Mouse (Mus musculus): ENCODE measurements at regions not wholly inside any gene's neighbourhood (a gene's known extent, or its start where the extent isn't known, plus 50 kb on each side); places are given as distances from the start of the nearest gene placed in this dataset.

DNA sequence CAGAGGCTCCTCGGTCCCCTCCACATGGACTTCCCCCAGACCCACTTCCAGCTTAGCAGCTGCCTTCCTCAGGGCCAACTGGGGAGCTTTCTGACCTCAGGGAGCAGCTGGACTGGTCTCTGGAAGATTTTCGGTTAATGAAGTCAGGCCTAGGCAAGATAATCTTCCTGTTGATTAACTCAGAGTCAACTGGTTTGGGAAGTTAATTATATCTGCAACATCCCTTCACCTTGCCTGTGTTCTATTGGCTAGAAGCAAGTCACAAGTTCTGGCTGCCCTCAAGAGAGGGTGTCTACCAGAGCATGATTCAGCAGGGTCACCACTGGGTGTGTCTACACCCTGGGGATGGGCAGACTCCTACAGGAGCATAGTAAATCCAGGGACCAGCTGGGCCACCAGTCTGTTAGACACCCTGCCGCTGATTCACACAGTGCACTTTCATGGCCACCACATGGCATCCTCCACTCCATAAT, 53.9 kb upstream of the Maml3 start:
- Histone ChIP-seq H3K27ac (no peak overlapping the region), H3K9me3 (replicated peaks) (no peaks in the 10 kb centered on the region; the same call in 1 of the 2 replicates), H3K4me1 (peaks cover 10% of the 10 kb centered on the region), H3K36me3 (no peaks in the 10 kb centered on the region), H3K4me3 (no peak overlapping the region), H3K27me3 (ENCODE audit: low read depth, poor library complexity, severe bottlenecking) (no peaks in the 10 kb centered on the region)
- no peak for DNase-seq (ENCODE audit: low spot score)
- 87% methylated on average over 3 of the region's 3 CpGs for WGBS

DNA sequence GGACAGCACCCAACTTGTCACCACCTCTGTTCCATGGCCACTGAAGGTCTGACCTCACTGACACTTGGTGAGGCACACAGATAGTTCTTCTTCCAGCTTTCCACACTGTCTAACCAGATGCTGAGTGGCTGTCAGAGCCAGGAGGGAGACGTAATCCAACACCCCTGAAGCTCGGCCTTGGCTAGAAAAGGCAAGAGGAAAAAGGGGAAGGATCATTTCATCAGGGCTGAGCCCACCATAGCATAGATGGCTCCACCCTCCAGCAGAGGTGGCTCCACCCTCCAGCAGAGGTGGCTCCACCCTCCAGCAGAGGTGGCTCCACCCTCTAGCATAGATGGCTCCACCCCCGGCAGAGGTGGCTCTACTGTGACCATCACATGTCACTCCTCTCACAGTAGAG, 56.8 kb upstream of the Maml3 start:
- Histone ChIP-seq H3K4me3 (no peak overlapping the region), H3K36me3 (no peaks in the 10 kb centered on the region), H3K4me1 (peaks cover 17% of the 10 kb centered on the region), H3K27ac (no peak overlapping the region), H3K27me3 (ENCODE audit: low read depth, poor library complexity, severe bottlenecking) (no peaks in the 10 kb centered on the region), H3K9me3 (replicated peaks) (no peaks in the 10 kb centered on the region)
- 50% methylated on average over 3 of the region's 3 CpGs for WGBS
- DNase-seq (ENCODE audit: low spot score): no peak

DNA sequence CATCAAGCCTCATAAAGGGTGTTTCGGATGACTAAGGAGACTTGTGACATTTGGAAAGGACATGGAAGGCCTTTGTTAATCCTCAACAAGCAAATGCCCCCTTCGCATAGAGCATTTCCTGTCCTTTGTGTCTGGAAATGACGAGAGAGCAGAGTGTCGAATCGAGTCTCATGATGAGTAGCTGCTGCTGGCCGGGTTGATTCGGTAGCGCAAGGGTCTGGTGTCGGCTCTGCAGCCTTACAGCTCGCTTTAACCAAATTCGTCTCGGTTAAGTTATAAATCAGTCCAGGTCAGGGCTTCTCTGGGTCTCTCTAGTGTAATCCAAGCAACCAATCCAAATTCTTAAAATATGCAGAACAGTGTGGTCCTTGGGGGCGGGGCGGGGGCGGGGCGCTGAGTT, 59.1 kb upstream of the Maml3 start:
- Histone ChIP-seq H3K36me3 (no peaks in the 10 kb centered on the region), H3K27me3 (ENCODE audit: low read depth, poor library complexity, severe bottlenecking) (no peaks in the 10 kb centered on the region), H3K4me3 (no peak overlapping the region), H3K9me3 (replicated peaks) (no peaks in the 10 kb centered on the region), H3K4me1 (peaks cover 32% of the 10 kb centered on the region), H3K27ac (peak overlapping the region; percentile 43; the same call in 1 of the 2 replicates)
- 69% methylated on average over 16 of the region's 16 CpGs for WGBS
- no peak for DNase-seq (ENCODE audit: low spot score)

DNA sequence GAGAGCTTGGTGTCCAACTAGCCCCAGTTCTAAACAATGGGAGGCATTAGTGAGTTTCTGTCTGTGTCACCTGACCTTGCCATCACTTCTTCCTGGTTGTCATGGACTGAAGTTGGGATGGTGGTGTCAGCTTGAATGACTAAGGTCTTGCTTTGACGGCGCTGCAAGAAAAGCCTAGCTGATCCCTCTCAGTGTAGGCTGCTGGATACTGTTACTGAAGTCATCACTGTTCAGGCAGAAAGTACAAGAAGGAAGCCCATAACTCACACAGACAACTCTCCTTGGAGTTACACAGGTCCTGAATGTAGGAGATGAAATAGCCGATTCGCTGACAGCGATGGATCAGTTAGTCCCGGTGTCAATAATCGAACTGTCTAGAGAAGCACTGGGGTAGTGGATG, 62.5 kb upstream of the Maml3 start:
- 94% methylated on average over 7 of the region's 7 CpGs for WGBS
- Histone ChIP-seq H3K9me3 (replicated peaks) (no peaks in the 10 kb centered on the region), H3K4me1 (peaks cover 37% of the 10 kb centered on the region)

DNA sequence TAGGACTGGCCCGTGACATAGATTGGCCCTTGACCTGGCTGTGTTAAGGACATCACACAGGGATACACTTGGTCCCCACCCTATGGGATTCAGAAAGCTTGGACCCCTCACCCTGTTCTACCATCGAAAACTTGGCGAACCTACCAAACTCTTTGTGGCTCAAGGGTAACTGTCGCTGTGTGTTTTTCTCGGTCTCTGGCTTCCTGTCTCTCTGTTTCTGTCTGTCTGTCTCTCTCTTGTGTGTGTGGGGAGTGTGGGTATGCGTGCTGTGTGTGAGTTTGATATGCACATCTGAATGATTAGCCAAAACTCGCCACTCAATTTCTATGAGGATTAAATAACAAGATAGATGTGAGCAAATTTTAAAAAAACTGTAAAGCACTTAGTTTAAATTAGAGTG, 66.0 kb upstream of the Maml3 start:
- Histone ChIP-seq H3K36me3 (no peaks in the 10 kb centered on the region), H3K4me1 (peaks cover 34% of the 10 kb centered on the region), H3K4me3 (no peak overlapping the region), H3K9me3 (replicated peaks) (no peaks in the 10 kb centered on the region), H3K27ac (no peak overlapping the region), H3K27me3 (ENCODE audit: low read depth, poor library complexity, severe bottlenecking) (no peaks in the 10 kb centered on the region)
- DNase-seq (ENCODE audit: low spot score): no peak
- whole genome bisulfite sequencing: 93% methylated on average over 7 of the region's 7 CpGs

More for the DNA sequence above, 62.5 kb upstream of the Maml3 start:
- no peaks in the 10 kb centered on the region for H3K36me3 ChIP-seq
- no peak overlapping the region for H3K27ac ChIP-seq
- H3K27me3 ChIP-seq (ENCODE audit: low read depth, poor library complexity, severe bottlenecking): no peaks in the 10 kb centered on the region
- no peak for DNase-seq (ENCODE audit: low spot score)
- no peak overlapping the region for H3K4me3 ChIP-seq

DNA sequence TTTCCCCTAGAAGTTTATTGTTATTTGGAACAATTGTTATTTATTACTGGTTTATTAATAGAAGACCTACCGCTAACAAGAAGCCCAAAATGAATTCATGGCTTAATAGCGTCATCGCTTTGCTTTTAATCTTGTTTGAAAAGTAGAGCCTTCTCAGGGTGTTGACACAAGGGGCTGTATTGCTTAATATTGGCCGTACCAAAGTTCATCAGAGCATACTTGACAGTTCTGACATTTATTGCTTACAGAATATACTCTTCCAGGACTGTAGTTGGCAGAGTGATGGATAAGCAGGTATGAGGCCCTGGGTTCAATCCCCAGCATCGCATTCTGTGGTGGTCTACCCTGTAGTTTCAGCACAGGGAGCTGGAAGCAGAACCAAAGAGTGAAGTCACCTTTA, 66.4 kb upstream of the Maml3 start:
- H3K27me3 ChIP-seq (ENCODE audit: low read depth, poor library complexity, severe bottlenecking): no peaks in the 10 kb centered on the region
- H3K4me3 ChIP-seq: no peak overlapping the region
- no peak overlapping the region for H3K27ac ChIP-seq
- peaks cover 34% of the 10 kb centered on the region for H3K4me1 ChIP-seq
- DNase-seq (ENCODE audit: low spot score): no peak
- no peaks in the 10 kb centered on the region for H3K9me3 ChIP-seq (replicated peaks)
- H3K36me3 ChIP-seq: no peaks in the 10 kb centered on the region
- WGBS: 91% methylated on average over 5 of the region's 5 CpGs

DNA sequence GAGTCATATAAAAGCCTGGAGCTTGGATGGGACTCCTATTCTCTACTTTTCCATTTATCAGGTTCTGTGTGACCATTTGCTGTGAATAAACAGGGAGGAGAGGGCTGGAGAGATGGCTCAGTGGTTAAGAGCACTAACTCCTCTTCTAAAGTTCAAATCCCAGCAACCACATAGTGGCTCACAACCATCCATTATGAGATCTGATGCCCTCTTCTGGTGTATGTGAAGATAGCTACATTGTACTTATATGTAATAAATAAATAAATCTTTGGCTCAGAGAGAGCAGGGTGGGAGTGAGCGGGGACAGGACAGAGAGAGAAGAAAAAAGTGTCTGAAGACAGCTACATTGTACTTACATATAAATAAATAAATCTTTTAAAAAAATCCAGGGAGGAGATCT, 68.6 kb upstream of the Maml3 start:
- Histone ChIP-seq H3K36me3 (no peaks in the 10 kb centered on the region), H3K27ac (no peak overlapping the region)
- 89% methylated on average over 1 of the region's 1 CpGs for WGBS

DNA sequence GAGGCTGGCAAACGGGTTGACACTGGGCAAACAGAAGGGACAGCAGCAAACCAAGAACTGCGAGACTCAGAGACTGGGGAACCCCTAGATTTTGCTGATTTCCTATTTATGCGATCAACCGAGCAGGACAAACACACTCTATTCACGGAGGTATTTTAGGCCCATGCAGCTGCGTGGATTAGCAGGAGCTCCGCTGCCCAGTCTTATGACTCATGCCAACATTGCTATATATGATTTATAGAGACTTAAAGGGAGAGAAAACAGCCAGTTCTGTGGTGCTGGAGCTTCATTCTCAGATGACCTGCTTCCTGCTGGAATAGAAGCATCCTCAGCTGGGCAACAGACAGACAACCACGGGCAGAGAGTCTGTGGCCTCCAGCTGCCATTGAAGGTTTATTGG, 71.2 kb upstream of the Maml3 start:
- H3K36me3 ChIP-seq: no peaks in the 10 kb centered on the region
- H3K4me1 ChIP-seq: peaks cover 46% of the 10 kb centered on the region
- no peaks in the 10 kb centered on the region for H3K9me3 ChIP-seq (replicated peaks)
- no peak overlapping the region for H3K27ac ChIP-seq
- no peaks in the 10 kb centered on the region for H3K27me3 ChIP-seq (ENCODE audit: low read depth, poor library complexity, severe bottlenecking)
- DNase-seq (ENCODE audit: low spot score): no peak
- no peak overlapping the region for H3K4me3 ChIP-seq
- 85% methylated on average over 8 of the region's 8 CpGs for WGBS

More for the DNA sequence above, 68.6 kb upstream of the Maml3 start:
- no peaks in the 10 kb centered on the region for H3K9me3 ChIP-seq (replicated peaks)
- no peak for DNase-seq (ENCODE audit: low spot score)
- H3K4me3 ChIP-seq: no peak overlapping the region
- H3K4me1 ChIP-seq: peaks cover 29% of the 10 kb centered on the region
- no peaks in the 10 kb centered on the region for H3K27me3 ChIP-seq (ENCODE audit: low read depth, poor library complexity, severe bottlenecking)

DNA sequence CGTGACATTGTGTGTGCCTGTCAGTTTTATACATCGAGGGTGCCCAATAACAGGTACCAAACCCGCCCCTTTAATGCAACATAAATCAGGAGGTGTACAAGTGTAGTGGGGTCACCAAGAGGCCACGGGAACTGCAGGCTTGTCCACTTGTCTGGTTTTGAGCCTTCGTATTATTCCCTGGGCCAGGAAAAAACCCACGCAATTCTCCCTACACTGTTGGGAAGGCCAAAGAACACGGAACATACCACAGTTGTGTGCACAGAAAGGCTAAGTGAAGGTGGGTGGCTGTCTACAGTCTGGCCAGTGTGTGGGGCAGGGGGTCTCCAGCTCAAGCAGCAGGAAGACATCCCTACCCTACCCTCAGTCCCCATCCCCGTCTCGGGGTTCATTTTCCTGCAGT, 74.0 kb upstream of the Maml3 start:
- Histone ChIP-seq H3K4me3 (peak overlapping the region; percentile 37; the same call in 1 of the 2 replicates), H3K27ac (peak overlapping the region; percentile 96), H3K27me3 (ENCODE audit: low read depth, poor library complexity, severe bottlenecking) (no peaks in the 10 kb centered on the region), H3K9me3 (replicated peaks) (no peaks in the 10 kb centered on the region), H3K36me3 (no peaks in the 10 kb centered on the region), H3K4me1 (peaks cover 49% of the 10 kb centered on the region)
- 43% methylated on average over 9 of the region's 9 CpGs for WGBS
- DNase-seq (ENCODE audit: low spot score): peak; percentile 54

DNA sequence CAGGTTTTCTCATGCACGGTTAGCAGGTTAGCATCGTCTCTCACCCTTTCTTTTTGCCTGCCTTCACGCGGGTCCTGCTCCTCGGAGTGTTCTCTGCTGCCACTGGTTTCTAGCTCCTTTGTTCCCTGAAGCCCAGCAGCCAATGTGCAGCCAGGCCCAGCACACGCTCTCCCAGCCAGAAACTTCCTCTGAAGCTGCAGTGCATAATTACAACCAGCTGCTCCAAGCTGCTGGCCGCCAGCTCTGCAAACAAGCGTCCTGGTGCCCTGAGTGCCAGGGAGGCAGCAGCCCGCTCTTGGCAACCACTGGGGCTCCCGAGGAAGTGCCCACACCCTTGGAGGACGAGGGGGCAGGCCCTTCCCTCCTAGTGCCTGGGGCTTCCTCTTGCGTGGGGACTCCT, 74.8 kb upstream of the Maml3 start:
- Histone ChIP-seq H3K9me3 (replicated peaks) (no peaks in the 10 kb centered on the region), H3K27me3 (ENCODE audit: low read depth, poor library complexity, severe bottlenecking) (no peaks in the 10 kb centered on the region), H3K27ac (peak overlapping the region; percentile 96), H3K4me1 (peaks cover 42% of the 10 kb centered on the region), H3K4me3 (peak overlapping the region; percentile 37), H3K36me3 (no peaks in the 10 kb centered on the region)
- peak; percentile 87 for DNase-seq (ENCODE audit: low spot score)
- WGBS: 2% methylated on average over 12 of the region's 12 CpGs

DNA sequence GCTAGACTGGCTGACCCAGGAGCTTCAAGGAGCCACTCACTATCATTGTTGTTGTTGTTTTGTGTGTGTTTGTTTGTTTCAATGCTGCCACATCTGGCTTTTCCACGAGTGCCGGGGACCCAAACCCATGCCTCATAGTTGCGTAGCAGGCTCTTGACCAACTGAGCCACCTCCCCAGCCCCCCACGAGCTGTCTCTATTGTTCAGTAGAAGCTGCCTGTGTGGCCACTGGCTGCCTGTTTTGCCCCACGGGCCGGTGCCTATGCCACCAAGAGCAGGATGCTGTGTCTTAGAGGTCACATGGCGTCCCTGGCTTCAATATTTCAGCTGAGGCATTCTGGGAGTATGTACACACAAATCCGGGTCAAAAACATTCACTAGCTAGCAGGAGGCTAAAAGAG, 75.4 kb upstream of the Maml3 start:
- 47% methylated on average over 8 of the region's 8 CpGs for WGBS
- no peaks in the 10 kb centered on the region for H3K27me3 ChIP-seq (ENCODE audit: low read depth, poor library complexity, severe bottlenecking)

DNA sequence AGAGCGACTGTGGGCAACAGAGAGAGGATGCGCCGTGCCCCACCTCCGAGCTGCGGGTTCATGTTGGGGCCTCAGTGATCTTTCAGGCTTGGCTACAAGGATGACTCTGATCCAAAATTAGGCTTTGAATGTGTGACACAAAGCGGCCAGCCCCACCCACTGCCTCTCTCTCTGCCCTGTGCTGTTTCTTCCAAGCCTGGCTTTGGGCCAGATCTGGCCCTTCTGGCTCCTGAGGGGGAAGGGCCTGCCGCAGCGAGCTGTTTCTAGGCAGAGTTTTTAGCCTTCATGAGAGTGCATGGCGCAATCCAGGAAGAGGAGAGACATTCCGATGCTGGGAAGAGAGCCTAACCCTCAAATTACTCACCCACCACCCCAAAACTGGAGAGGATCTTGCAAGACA, 75.9 kb upstream of the Maml3 start:
- Histone ChIP-seq H3K36me3 (no peaks in the 10 kb centered on the region), H3K27me3 (ENCODE audit: low read depth, poor library complexity, severe bottlenecking) (no peaks in the 10 kb centered on the region), H3K4me3 (no peak overlapping the region), H3K4me1 (peaks cover 49% of the 10 kb centered on the region), H3K27ac (peak overlapping the region; percentile 96), H3K9me3 (replicated peaks) (no peaks in the 10 kb centered on the region)
- peak; percentile 69 for DNase-seq (ENCODE audit: low spot score)
- WGBS: 49% methylated on average over 10 of the region's 10 CpGs

More for the DNA sequence above, 75.4 kb upstream of the Maml3 start:
- Histone ChIP-seq H3K4me3 (peak overlapping the region; percentile 37; the same call in 1 of the 2 replicates), H3K9me3 (replicated peaks) (no peaks in the 10 kb centered on the region), H3K4me1 (peaks cover 44% of the 10 kb centered on the region), H3K27ac (peak overlapping the region; percentile 96), H3K36me3 (no peaks in the 10 kb centered on the region)
- DNase-seq (ENCODE audit: low spot score): peak; percentile 59

DNA sequence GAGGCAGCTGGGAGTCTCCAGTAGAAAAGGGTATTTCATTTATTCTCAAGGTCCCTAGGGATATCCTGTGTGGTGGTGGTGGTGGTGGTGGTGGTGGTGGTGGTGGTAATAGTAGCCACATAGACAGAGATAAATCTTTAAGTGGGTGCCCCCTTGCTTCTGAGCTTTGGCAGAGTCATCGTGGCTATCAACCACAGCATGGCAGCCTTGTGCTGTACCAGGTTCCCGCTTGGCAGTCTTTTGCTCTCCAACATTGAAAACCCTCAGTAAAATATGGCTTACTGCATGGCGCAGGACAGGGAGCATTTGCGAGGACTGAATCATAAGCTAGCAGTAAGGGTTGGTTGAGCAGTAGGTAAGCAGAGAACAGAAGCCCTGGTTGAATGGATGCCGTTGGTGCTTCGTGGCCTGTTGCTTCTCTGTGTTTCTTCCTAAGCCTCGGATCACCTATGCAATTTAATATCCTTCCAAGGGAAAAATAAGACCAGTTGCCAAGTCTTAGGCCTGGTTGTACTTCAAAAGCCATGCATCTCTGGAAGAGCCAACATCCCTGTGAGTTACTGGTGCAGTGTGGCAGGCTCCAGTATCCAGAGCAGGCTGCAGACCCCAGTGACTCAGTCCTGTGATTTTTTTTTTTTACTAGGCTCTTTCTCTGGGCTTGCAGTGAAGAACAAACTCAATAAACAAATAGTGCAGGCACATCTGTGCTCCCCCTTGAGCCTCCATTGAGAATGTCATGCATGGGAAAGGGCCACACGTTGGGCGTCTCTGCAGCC, 76.6 kb upstream of the Maml3 start:
- H3K4me3 ChIP-seq: no peak overlapping the region
- no peaks in the 10 kb centered on the region for H3K36me3 ChIP-seq
- peak overlapping the region; percentile 96 for H3K27ac ChIP-seq
- 88% methylated on average over 9 of the region's 9 CpGs for WGBS
- no peaks in the 10 kb centered on the region for H3K9me3 ChIP-seq (replicated peaks)
- H3K27me3 ChIP-seq (ENCODE audit: low read depth, poor library complexity, severe bottlenecking): no peaks in the 10 kb centered on the region
- DNase-seq (ENCODE audit: low spot score): peak; percentile 28
- H3K4me1 ChIP-seq: peaks cover 56% of the 10 kb centered on the region

Data from limb, embryonic 10.5 days (tissue).